Mouse (Mus musculus): ENCODE results near the gene Olfr1228. TPM values are rescaled to one million over a fixed set of nuclear protein-coding genes. Genes with fewer than 3 reads are reported as not detected.

Olfr1228 gene
- polyA plus RNA-seq (2014; fragmentation: Illumina TruSeq; extraction: RNeasy Lipid Tissue Mini Kit (QIAGEN cat#74804); ENCODE audit: low read depth, low replicate concordance), result not detected

DNA sequence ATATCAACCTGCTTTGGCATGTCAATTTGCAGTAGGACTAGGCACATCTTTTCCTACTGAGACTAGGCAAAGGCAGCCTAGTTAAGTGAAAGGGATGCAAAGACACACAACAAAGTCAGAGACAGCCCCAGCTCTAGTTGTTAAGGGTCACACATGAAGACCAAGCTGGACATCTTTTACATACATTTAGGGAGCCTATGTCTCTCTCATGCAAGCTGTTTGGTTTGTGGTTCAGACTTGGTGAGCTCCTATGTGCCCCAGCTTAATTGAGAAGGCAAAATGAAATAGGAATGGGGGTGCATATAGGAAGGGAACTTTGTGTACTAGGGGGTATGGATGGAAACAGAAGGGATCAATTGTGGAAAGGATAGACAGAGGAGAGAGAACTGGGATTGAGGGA lies at the start of gene Olfr1228:
Gene Olfr1228 (minus strand): TSS at position 101 of the 400 bp plus-strand sequence.

DNA sequence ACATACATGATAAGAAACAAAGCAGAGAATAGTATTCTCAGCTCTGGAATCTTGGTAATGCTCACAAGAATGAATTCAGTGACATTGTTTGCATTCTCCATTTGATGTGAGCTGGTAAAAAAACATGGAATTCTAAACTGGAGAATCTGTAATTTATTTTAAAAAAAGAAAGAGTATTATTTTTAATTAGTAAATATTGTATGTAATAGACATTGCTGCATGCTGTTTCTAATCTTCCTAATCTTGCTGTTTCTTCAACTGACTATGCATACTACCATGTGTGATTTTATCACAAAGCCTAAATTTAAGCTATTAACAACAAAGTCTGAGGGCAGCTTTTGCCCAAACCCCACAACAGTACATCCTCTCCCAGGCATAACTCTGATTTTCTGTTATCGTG lies 43.3 kb upstream of the Olfr1228 start, which contains the start of gene Olfr1230:
Gene Olfr1230 (minus strand): TSS at position 101 of the 400 bp plus-strand sequence.

DNA sequence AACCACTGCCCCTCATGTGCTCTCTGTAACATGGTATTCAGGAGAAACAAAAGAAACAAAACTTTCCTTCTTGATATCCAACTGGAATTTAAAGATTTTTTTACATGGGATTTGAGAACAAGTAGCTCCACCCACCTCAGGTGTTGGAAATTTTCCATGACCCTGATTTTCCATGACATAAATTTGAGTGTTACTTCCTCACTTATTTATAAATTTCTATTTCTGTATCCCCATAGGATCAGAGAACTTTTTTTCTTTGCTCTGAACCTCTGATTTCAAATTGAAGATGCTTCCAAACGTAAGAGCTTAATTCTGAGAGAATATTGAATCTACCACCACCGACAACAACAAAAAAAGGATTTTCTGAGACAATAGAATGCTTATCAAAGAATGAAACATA lies 34.1 kb upstream of the Olfr1228 start, which contains the start of gene Olfr1229:
Gene Olfr1229 (minus strand): TSS at position 101 of the 400 bp plus-strand sequence.

DNA sequence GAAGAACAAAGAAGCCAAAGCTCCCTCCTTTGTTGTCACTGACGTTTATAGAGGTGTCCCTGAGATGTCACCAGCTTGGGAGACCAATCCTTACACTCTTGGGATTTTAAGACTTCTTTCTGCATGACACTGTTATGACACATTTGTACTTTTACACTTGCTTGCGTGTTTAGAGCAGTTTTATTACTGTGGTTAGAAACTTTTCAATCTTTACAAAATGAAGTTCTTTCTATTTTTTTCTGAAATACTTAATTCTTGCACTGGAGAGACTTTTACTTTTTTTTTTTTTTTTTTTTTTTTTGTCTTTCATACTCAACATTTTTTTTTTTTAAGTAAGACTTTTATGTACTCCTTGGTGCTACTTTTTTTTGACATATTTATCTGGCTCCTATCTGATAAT lies 53.9 kb downstream of the Olfr1228 start, which contains the start of gene Olfr1226:
Gene Olfr1226 (minus strand): TSS at position 101 of the 400 bp plus-strand sequence.

Other genes starting within 250 kb of the Olfr1228 start
- not detected for gene Olfr1215, start 247.1 kb downstream of the Olfr1228 start, polyA plus RNA-seq (2014; fragmentation: Illumina TruSeq; extraction: RNeasy Lipid Tissue Mini Kit (QIAGEN cat#74804); ENCODE audit: low read depth, low replicate concordance)
- not detected for gene Olfr1216, start 235.7 kb downstream of the Olfr1228 start, polyA plus RNA-seq (2014; fragmentation: Illumina TruSeq; extraction: RNeasy Lipid Tissue Mini Kit (QIAGEN cat#74804); ENCODE audit: low read depth, low replicate concordance)
- not detected for gene Olfr1217, start 222.0 kb downstream of the Olfr1228 start, polyA plus RNA-seq (2014; fragmentation: Illumina TruSeq; extraction: RNeasy Lipid Tissue Mini Kit (QIAGEN cat#74804); ENCODE audit: low read depth, low replicate concordance)
- not detected for gene Olfr1218, start 192.9 kb downstream of the Olfr1228 start, polyA plus RNA-seq (2014; fragmentation: Illumina TruSeq; extraction: RNeasy Lipid Tissue Mini Kit (QIAGEN cat#74804); ENCODE audit: low read depth, low replicate concordance)
- gene Olfr1219, start 170.5 kb downstream of the Olfr1228 start, polyA plus RNA-seq (2014; fragmentation: Illumina TruSeq; extraction: RNeasy Lipid Tissue Mini Kit (QIAGEN cat#74804); ENCODE audit: low read depth, low replicate concordance), result not detected
- not detected for gene Olfr1220, start 147.2 kb downstream of the Olfr1228 start, polyA plus RNA-seq (2014; fragmentation: Illumina TruSeq; extraction: RNeasy Lipid Tissue Mini Kit (QIAGEN cat#74804); ENCODE audit: low read depth, low replicate concordance)
- gene Olfr1221, start 136.8 kb downstream of the Olfr1228 start, polyA plus RNA-seq (2014; fragmentation: Illumina TruSeq; extraction: RNeasy Lipid Tissue Mini Kit (QIAGEN cat#74804); ENCODE audit: low read depth, low replicate concordance), result not detected
- not detected for gene Olfr1222, start 121.0 kb downstream of the Olfr1228 start, polyA plus RNA-seq (2014; fragmentation: Illumina TruSeq; extraction: RNeasy Lipid Tissue Mini Kit (QIAGEN cat#74804); ENCODE audit: low read depth, low replicate concordance)
- gene Olfr1223, start 102.5 kb downstream of the Olfr1228 start, polyA plus RNA-seq (2014; fragmentation: Illumina TruSeq; extraction: RNeasy Lipid Tissue Mini Kit (QIAGEN cat#74804); ENCODE audit: low read depth, low replicate concordance), result not detected
- gene Olfr1224-ps1, start 90.0 kb downstream of the Olfr1228 start, polyA plus RNA-seq (2014; fragmentation: Illumina TruSeq; extraction: RNeasy Lipid Tissue Mini Kit (QIAGEN cat#74804); ENCODE audit: low read depth, low replicate concordance), result not detected
- not detected for gene Olfr1225, start 79.4 kb downstream of the Olfr1228 start, polyA plus RNA-seq (2014; fragmentation: Illumina TruSeq; extraction: RNeasy Lipid Tissue Mini Kit (QIAGEN cat#74804); ENCODE audit: low read depth, low replicate concordance)
- gene Olfr1226, start 54.0 kb downstream of the Olfr1228 start, polyA plus RNA-seq (2014; fragmentation: Illumina TruSeq; extraction: RNeasy Lipid Tissue Mini Kit (QIAGEN cat#74804); ENCODE audit: low read depth, low replicate concordance), result not detected
- gene Olfr1229, start 34.0 kb upstream of the Olfr1228 start, polyA plus RNA-seq (2014; fragmentation: Illumina TruSeq; extraction: RNeasy Lipid Tissue Mini Kit (QIAGEN cat#74804); ENCODE audit: low read depth, low replicate concordance), result not detected
- not detected for gene Olfr1230, start 43.2 kb upstream of the Olfr1228 start, polyA plus RNA-seq (2014; fragmentation: Illumina TruSeq; extraction: RNeasy Lipid Tissue Mini Kit (QIAGEN cat#74804); ENCODE audit: low read depth, low replicate concordance)
- gene Olfr1231, start 53.0 kb upstream of the Olfr1228 start, polyA plus RNA-seq (2014; fragmentation: Illumina TruSeq; extraction: RNeasy Lipid Tissue Mini Kit (QIAGEN cat#74804); ENCODE audit: low read depth, low replicate concordance), result not detected
- gene Olfr1232, start 75.6 kb upstream of the Olfr1228 start, polyA plus RNA-seq (2014; fragmentation: Illumina TruSeq; extraction: RNeasy Lipid Tissue Mini Kit (QIAGEN cat#74804); ENCODE audit: low read depth, low replicate concordance), result not detected
- not detected for gene Olfr1233, start 88.3 kb upstream of the Olfr1228 start, polyA plus RNA-seq (2014; fragmentation: Illumina TruSeq; extraction: RNeasy Lipid Tissue Mini Kit (QIAGEN cat#74804); ENCODE audit: low read depth, low replicate concordance)
- gene Olfr1234, start 110.8 kb upstream of the Olfr1228 start, polyA plus RNA-seq (2014; fragmentation: Illumina TruSeq; extraction: RNeasy Lipid Tissue Mini Kit (QIAGEN cat#74804); ENCODE audit: low read depth, low replicate concordance), result not detected
- not detected for gene Olfr1238, start 155.6 kb upstream of the Olfr1228 start, polyA plus RNA-seq (2014; fragmentation: Illumina TruSeq; extraction: RNeasy Lipid Tissue Mini Kit (QIAGEN cat#74804); ENCODE audit: low read depth, low replicate concordance)
- not detected for gene Olfr1239, start 166.3 kb upstream of the Olfr1228 start, polyA plus RNA-seq (2014; fragmentation: Illumina TruSeq; extraction: RNeasy Lipid Tissue Mini Kit (QIAGEN cat#74804); ENCODE audit: low read depth, low replicate concordance)
- not detected for gene Olfr1240, start 188.9 kb upstream of the Olfr1228 start, polyA plus RNA-seq (2014; fragmentation: Illumina TruSeq; extraction: RNeasy Lipid Tissue Mini Kit (QIAGEN cat#74804); ENCODE audit: low read depth, low replicate concordance)
- not detected for gene Olfr1241, start 233.1 kb upstream of the Olfr1228 start, polyA plus RNA-seq (2014; fragmentation: Illumina TruSeq; extraction: RNeasy Lipid Tissue Mini Kit (QIAGEN cat#74804); ENCODE audit: low read depth, low replicate concordance)
- gene Olfr1242, start 244.3 kb upstream of the Olfr1228 start, polyA plus RNA-seq (2014; fragmentation: Illumina TruSeq; extraction: RNeasy Lipid Tissue Mini Kit (QIAGEN cat#74804); ENCODE audit: low read depth, low replicate concordance), result not detected

Measured in adrenal gland, adult 10 weeks (tissue).